Mouse (Mus musculus) MEL (cell line): ENCODE results near the gene Scrn1.

Experiments used
- GATA1 ChIP-seq: IDR thresholded peaks from 2 replicates; pipeline ENCODE4 v1.6.1; 2011; ENCODE audit warnings: low read depth, low read length, improper control_type of control experiment
- MAZ ChIP-seq: IDR thresholded peaks from 2 replicates; pipeline ENCODE4 v1.6.1; 2012; ENCODE audit warnings: low read depth, mild to moderate bottlenecking, inconsistent platforms, low read length, improper control_type of control experiment
- MXI1 ChIP-seq: IDR thresholded peaks from 2 replicates; pipeline ENCODE4 v1.6.1; 2011; ENCODE audit warnings: mild to moderate bottlenecking, low read depth, low read length, improper control_type of control experiment
- POLR2AphosphoS5 ChIP-seq: IDR thresholded peaks from 2 replicates; pipeline ENCODE4 v1.6.1; 2012; ENCODE audit warnings: low read depth, borderline replicate concordance, mild to moderate bottlenecking, inconsistent platforms, low read length, moderate library complexity, mixed read lengths
- RCOR1 ChIP-seq: IDR thresholded peaks from 2 replicates; pipeline ENCODE4 v1.6.1; 2012; ENCODE audit warnings: low read depth, mild to moderate bottlenecking, inconsistent platforms, low read length, improper control_type of control experiment

- no peak for TF ChIP-seq MXI1
- TF ChIP-seq POLR2AphosphoS5 = no peak
- TF ChIP-seq MAZ = no peak
- TF ChIP-seq GATA1 = no peak
- TF ChIP-seq RCOR1 = no peak
Measured at GRCm38 (mm10) chr6:54542836-54543235, 23.5 kb downstream of the Scrn1 start.
